ENCODE assay signal across 8 mouse cellular contexts in genomic region chr17:28693086-28693485, GRCm38 (mm10). TPM values are rescaled to one million over a fixed set of nuclear protein-coding genes. Genes with fewer than 3 reads are reported as not detected.
A peak's percentile ranks its signal among the peaks of the same experiment; 100 is the strongest.
DNase-seq lines count a peak whose midpoint lies in the region; ATAC-seq and TF ChIP-seq lines count a peak whose summit lies in the region.

No protein-coding gene starts in this region.

- TF ChIP-seq CTCF in E14TG2a.4 (conservative IDR thresholded peaks at IDR 0.05; ENCODE audit: low read length) = no peak
- TF ChIP-seq CTCF in forebrain, postnatal 0 days (IDR thresholded peaks at IDR 0.05; ENCODE audit: low read depth) = no peak
- no peak for TF ChIP-seq CTCF in liver, postnatal 0 days (IDR thresholded peaks at IDR 0.05; ENCODE audit: low read depth)

- peak overlapping the region; percentile 78 for H3K4me2 ChIP-seq in heart, embryonic 11.5 days
- peak overlapping the region; percentile 80 for H3K4me2 ChIP-seq in forebrain, postnatal 0 days (ENCODE audit: low read depth)
- H3K4me2 ChIP-seq in liver, postnatal 0 days (ENCODE audit: low read depth, low read length) = peak overlapping the region; percentile 75

- peaks cover 41% of the 10 kb centered on the region for H3K4me1 ChIP-seq in heart, embryonic 11.5 days (ENCODE audit: control insufficient read depth, insufficient read depth, low read length)
- H3K4me1 ChIP-seq in E14TG2a.4 (replicated peaks; ENCODE audit: low read depth, low read length) = peaks cover 65% of the 10 kb centered on the region
- peaks cover 34% of the 10 kb centered on the region for H3K4me1 ChIP-seq in forebrain, postnatal 0 days (ENCODE audit: insufficient read depth)
- H3K4me1 ChIP-seq in liver, postnatal 0 days (ENCODE audit: insufficient read depth) = peaks cover 51% of the 10 kb centered on the region

- H3K27me3 ChIP-seq in heart, embryonic 11.5 days (ENCODE audit: control insufficient read depth, insufficient read depth, low read length) = peaks cover 2% of the 10 kb centered on the region; the same call in 1 of the 2 replicates
- peaks cover 15% of the 10 kb centered on the region for H3K27me3 ChIP-seq in E14TG2a.4 (ENCODE audit: insufficient read depth, low read length)
- H3K27me3 ChIP-seq in forebrain, postnatal 0 days (ENCODE audit: insufficient read depth, low read length) = no peaks in the 10 kb centered on the region
- no peaks in the 10 kb centered on the region for H3K27me3 ChIP-seq in liver, postnatal 0 days (ENCODE audit: insufficient read depth, low read length)

- no peak for ATAC-seq in heart, embryonic 11.5 days (replicated peaks; ENCODE audit: insufficient number of reproducible peaks, low FRiP score, low TSS enrichment)
- no peak for ATAC-seq in forebrain, postnatal 0 days
- no peak for ATAC-seq in liver, postnatal 0 days

- DNase-seq in heart, adult 18-20 months = no peak
- no peak for DNase-seq in forebrain, postnatal 0 days
- no peak for DNase-seq in liver, postnatal 0 days
- DNase-seq in adrenal gland, postnatal 14 days = no peak
- DNase-seq in layer of hippocampus, postnatal 14 days (ENCODE audit: low spot score in 2 of 2) = no peak
- no peak for DNase-seq in gastrocnemius, postnatal 10 days

- no peak for TF ChIP-seq EP300 in liver, postnatal 0 days (IDR thresholded peaks at IDR 0.05; ENCODE audit: low read depth)

- no peaks in the 10 kb centered on the region for H3K36me3 ChIP-seq in heart, embryonic 11.5 days (ENCODE audit: control insufficient read depth, insufficient read depth, low read length)
- H3K36me3 ChIP-seq in E14TG2a.4 (ENCODE audit: insufficient read depth, low read length) = peaks cover 35% of the 10 kb centered on the region
- H3K36me3 ChIP-seq in forebrain, postnatal 0 days (ENCODE audit: insufficient read depth) = 0 out of 2 replicates have a peak, but pooled peaks cover 3% of the 10 kb centered on the region
- H3K36me3 ChIP-seq in liver, postnatal 0 days (replicated peaks; ENCODE audit: insufficient read depth, low read length) = peaks cover 3% of the 10 kb centered on the region; the same call in 1 of the 2 replicates

- H3K4me3 ChIP-seq in heart, embryonic 11.5 days (ENCODE audit: low read depth, low read length) = peak overlapping the region; percentile 99
- H3K4me3 ChIP-seq in E14TG2a.4 (replicated peaks; ENCODE audit: low read length) = 0 out of 2 replicates have a peak overlapping the region, but pooled peaks have one; percentile 98
- H3K4me3 ChIP-seq in forebrain, postnatal 0 days (ENCODE audit: low read depth, low read length) = peak overlapping the region; percentile 92
- peak overlapping the region; percentile 88 for H3K4me3 ChIP-seq in liver, postnatal 0 days (ENCODE audit: low read depth, low read length)

- WGBS in heart, embryonic 11.5 days (ENCODE audit: insufficient replicate concordance) = 47% methylated on average over 3 of the region's 3 CpGs
- 32% methylated on average over 3 of the region's 3 CpGs for WGBS in forebrain, postnatal 0 days
- WGBS in liver, postnatal 0 days (ENCODE audit: insufficient replicate concordance) = 7% methylated on average over 3 of the region's 3 CpGs

- no peak overlapping the region for H3K27ac ChIP-seq in heart, embryonic 11.5 days (ENCODE audit: low read depth, low read length)
- H3K27ac ChIP-seq in forebrain, postnatal 0 days (ENCODE audit: low read depth, low read length) = no peak overlapping the region
- peak overlapping the region; percentile 95 for H3K27ac ChIP-seq in liver, postnatal 0 days (ENCODE audit: low read depth)

- H3K9me3 ChIP-seq in heart, embryonic 11.5 days (replicated peaks; ENCODE audit: control insufficient read depth, low read length) = no peaks in the 10 kb centered on the region
- no peaks in the 10 kb centered on the region for H3K9me3 ChIP-seq in E14TG2a.4 (ENCODE audit: low read length)
- H3K9me3 ChIP-seq in forebrain, postnatal 0 days (ENCODE audit: low read length) = no peaks in the 10 kb centered on the region
- no peaks in the 10 kb centered on the region for H3K9me3 ChIP-seq in liver, postnatal 0 days (ENCODE audit: low read length)

- H3K9ac ChIP-seq in heart, embryonic 11.5 days (ENCODE audit: low read depth, low read length) = peak overlapping the region; percentile 96; the same call in 1 of the 2 replicates
- H3K9ac ChIP-seq in forebrain, postnatal 0 days = no peak overlapping the region
- H3K9ac ChIP-seq in liver, postnatal 0 days (replicated peaks) = peak overlapping the region; percentile 98

RNA-seq across cellular contexts. Expression of gene Mapk14, which starts 2.0 kb away (rescaled TPM):
- polyA plus RNA-seq in heart, embryonic 11.5 days (2014; fragmentation: Nextera tagmentation; extraction: Ambion mirVana) = 37.1 and 37.4 TPM in 2 replicates
- total RNA-seq in heart, adult 18-20 months (2021) = 10 to 100 TPM; 51.3 to 59.4 TPM
- total RNA-seq in forebrain, postnatal 0 days (2014; rRNA removed) = 28.7 and 33.5 TPM in 2 replicates
- 16.6 and 20.4 TPM in 2 replicates for polyA plus RNA-seq in forebrain, postnatal 0 days (2015; fragmentation: Nextera tagmentation; extraction: Ambion mirVana)
- 23.6 and 24.5 TPM in 2 replicates for polyA plus RNA-seq in liver, postnatal 0 days (2015; fragmentation: Nextera tagmentation; extraction: Ambion mirVana)
- 69.1 and 76.3 TPM in 2 replicates for total RNA-seq in adrenal gland, postnatal 14 days (2021)
- total RNA-seq in layer of hippocampus, postnatal 14 days (2021) = 10 to 100 TPM; 66.5 to 68.1 TPM
- 10 to 100 TPM; 59.8 to 62.8 TPM for total RNA-seq in gastrocnemius, postnatal 10 days (2021)

RNA-seq across cellular contexts. Expression of gene Slc26a8, which starts 3.1 kb away (rescaled TPM):
- 0.14 and 0.84 TPM in 2 replicates for polyA plus RNA-seq in heart, embryonic 11.5 days (2014; fragmentation: Nextera tagmentation; extraction: Ambion mirVana)
- total RNA-seq in heart, adult 18-20 months (2021) = under 1 TPM in 1 of 2 experiments, not detected in 1; 0.39 TPM
- total RNA-seq in forebrain, postnatal 0 days (2014; rRNA removed) = 2.0 and 3.3 TPM in 2 replicates
- polyA plus RNA-seq in forebrain, postnatal 0 days (2015; fragmentation: Nextera tagmentation; extraction: Ambion mirVana) = 1.3 and 1.8 TPM in 2 replicates
- polyA plus RNA-seq in liver, postnatal 0 days (2015; fragmentation: Nextera tagmentation; extraction: Ambion mirVana) = 0.32 and 0.51 TPM in 2 replicates
- total RNA-seq in adrenal gland, postnatal 14 days (2021) = 1.3 and 2.9 TPM in 2 replicates
- total RNA-seq in layer of hippocampus, postnatal 14 days (2021) = 1 to 10 TPM; 9.0 TPM
- total RNA-seq in gastrocnemius, postnatal 10 days (2021) = 1 to 10 TPM; 1.2 TPM

RNA-seq across cellular contexts. Expression of gene AC170998.1, which starts 32.8 kb away (rescaled TPM):
- polyA plus RNA-seq in heart, embryonic 11.5 days (2014; fragmentation: Nextera tagmentation; extraction: Ambion mirVana) = 1.8 and 2.3 TPM in 2 replicates
- under 1 TPM in 1 of 2 experiments, not detected in 1; 0.67 TPM for total RNA-seq in heart, adult 18-20 months (2021)
- 1.2 and 5.6 TPM in 2 replicates for total RNA-seq in forebrain, postnatal 0 days (2014; rRNA removed)
- polyA plus RNA-seq in forebrain, postnatal 0 days (2015; fragmentation: Nextera tagmentation; extraction: Ambion mirVana) = 1.7 TPM in 1 of 2 replicates, not detected in the other
- 0.80 and 1.1 TPM in 2 replicates for polyA plus RNA-seq in liver, postnatal 0 days (2015; fragmentation: Nextera tagmentation; extraction: Ambion mirVana)
- total RNA-seq in adrenal gland, postnatal 14 days (2021) = 1.2 and 2.0 TPM in 2 replicates
- total RNA-seq in layer of hippocampus, postnatal 14 days (2021) = 1 to 10 TPM; 1.4 to 2.3 TPM
- total RNA-seq in gastrocnemius, postnatal 10 days (2021) = under 1 TPM in 1 of 2 experiments, not detected in 1; 0.93 TPM
